In genomic region chr6:128090985-128091832, GRCm38 (mm10) we compare ENCODE assay signal across 8 mouse cellular contexts. TPM values are rescaled to one million over a fixed set of nuclear protein-coding genes. Genes with fewer than 3 reads are reported as not detected.
DNase-seq lines count a peak whose midpoint lies in the region; ATAC-seq and TF ChIP-seq lines count a peak whose summit lies in the region.

No protein-coding gene starts in this region.

- H3K27ac ChIP-seq in testis, adult 2 months (ENCODE audit: control insufficient read depth, insufficient read depth, low read depth, low read length) = no peak overlapping the region
- peak overlapping the region; percentile 69 for H3K27ac ChIP-seq in kidney, embryonic 15.5 days

- 0 out of 2 replicates have a peak, but pooled peaks have one; percentile 12 for ATAC-seq in kidney, embryonic 15.5 days (replicated peaks; ENCODE audit: low FRiP score)
- no peak for ATAC-seq in erythroid progenitor cell, adult 5-6 weeks (replicated peaks; ENCODE audit: low FRiP score, poor library complexity, severe bottlenecking)

- peak; percentile 84 for TF ChIP-seq CTCF in testis, adult 2 months (IDR thresholded peaks at IDR 0.05; ENCODE audit: control insufficient read depth, insufficient read depth, insufficient replicate concordance, low read depth, low read length)

- no peaks in the 10 kb centered on the region for H3K9me3 ChIP-seq in kidney, embryonic 15.5 days (replicated peaks)

- DNase-seq in testis, postnatal 14 days (ENCODE audit: low spot score) = no peak
- DNase-seq in cerebellum, adult 9-10 months = peak; percentile 87
- peak; percentile 56 to 77 for DNase-seq in heart, adult 18-20 months
- peak; percentile 37 for DNase-seq in lung, postnatal 36 days
- peak; percentile 50 for DNase-seq in right cerebral cortex, postnatal 14 days

- H3K4me2 ChIP-seq in kidney, embryonic 15.5 days = no peak overlapping the region

- no peak overlapping the region for H3K9ac ChIP-seq in kidney, embryonic 15.5 days

- no peaks in the 10 kb centered on the region for H3K36me3 ChIP-seq in testis, adult 2 months (ENCODE audit: control insufficient read depth, insufficient read depth, low read length)
- no peaks in the 10 kb centered on the region for H3K36me3 ChIP-seq in kidney, embryonic 15.5 days

- H3K4me3 ChIP-seq in testis, adult 2 months (ENCODE audit: control insufficient read depth, low read depth, low read length) = no peak overlapping the region
- H3K4me3 ChIP-seq in kidney, embryonic 15.5 days (replicated peaks) = no peak overlapping the region

- H3K4me1 ChIP-seq in testis, adult 2 months (ENCODE audit: control insufficient read depth, insufficient read depth, low read length) = no peaks in the 10 kb centered on the region; the same call in 1 of the 2 replicates
- H3K4me1 ChIP-seq in kidney, embryonic 15.5 days = peaks cover 75% of the 10 kb centered on the region

- 18% methylated on average over 6 of the region's 6 CpGs for WGBS in kidney, embryonic 15.5 days

- TF ChIP-seq POLR2A in testis, adult 2 months (IDR thresholded peaks at IDR 0.05; ENCODE audit: control insufficient read depth, low read depth, low read length) = no peak

- no peaks in the 10 kb centered on the region for H3K27me3 ChIP-seq in testis, adult 2 months (ENCODE audit: control insufficient read depth, insufficient read depth, low read length)
- H3K27me3 ChIP-seq in kidney, embryonic 15.5 days = no peaks in the 10 kb centered on the region

RNA-seq across cellular contexts. Expression of gene Tspan9, which starts 52.2 kb away (rescaled TPM):
- 3.5 and 4.3 TPM in 2 replicates for polyA plus RNA-seq in testis, adult 2 months (2012; rRNA removed)
- total RNA-seq in heart, adult 18-20 months (2021) = 100 to 1,000 TPM in 1 of 2 experiments, 10 to 100 TPM in 1; 83.1 to 104 TPM
- polyA plus RNA-seq in kidney, embryonic 15.5 days (2015; fragmentation: Nextera tagmentation; extraction: Ambion mirVana) = 115 and 121 TPM in 2 replicates
- total RNA-seq in erythroid progenitor cell, adult 5-6 weeks (2015; ENCODE audit: low replicate concordance) = not detected in 2 replicates
- total RNA-seq in erythroid progenitor cell, adult 5-6 weeks (2017; ENCODE audit: low replicate concordance) = 0.39 TPM in 1 of 2 replicates, not detected in the other

Comparison
In these comparisons a context has a peak if more than half of its experiments do, and no peak if none do; other contexts are left out.
1. RNA of gene Tspan9, which starts 52.2 kb away (total RNA-seq): 83.1 to 104 TPM in heart, adult 18-20 months; 0.39 TPM in erythroid progenitor cell, adult 5-6 weeks; every median in the first group is over 10 times any median in the second.